Mouse (Mus musculus) heart, adult 11 months (tissue): Measurements from ENCODE around the gene Tbk1.

Experiments used
- DNase-seq: peaks from one replicate; pipeline ENCODE4 v3.0.0; 2022

The Tbk1 gene

DNA sequence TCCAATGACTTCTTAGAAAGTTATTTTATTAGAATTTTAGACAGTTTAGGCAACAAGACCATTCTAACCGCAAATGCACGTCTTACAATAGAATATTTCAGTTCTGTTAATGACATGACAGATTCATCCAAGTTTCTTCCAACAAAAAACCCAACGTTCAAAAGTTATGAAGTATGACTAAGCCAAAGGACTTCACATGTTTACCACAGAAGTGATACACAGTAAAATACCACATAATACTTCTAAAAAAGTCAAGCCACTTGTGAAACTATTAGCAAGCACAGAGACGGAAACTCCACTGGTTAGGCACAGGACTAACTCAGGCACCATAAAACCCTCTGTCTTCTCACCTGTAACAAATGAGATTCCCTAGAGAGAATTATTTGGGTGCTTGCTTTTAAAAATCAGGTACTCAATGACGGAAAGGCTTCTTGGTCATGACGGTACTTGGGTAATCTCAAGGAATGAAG lies 819 bp upstream of the Tbk1 start:
- no peak for DNase-seq

DNA sequence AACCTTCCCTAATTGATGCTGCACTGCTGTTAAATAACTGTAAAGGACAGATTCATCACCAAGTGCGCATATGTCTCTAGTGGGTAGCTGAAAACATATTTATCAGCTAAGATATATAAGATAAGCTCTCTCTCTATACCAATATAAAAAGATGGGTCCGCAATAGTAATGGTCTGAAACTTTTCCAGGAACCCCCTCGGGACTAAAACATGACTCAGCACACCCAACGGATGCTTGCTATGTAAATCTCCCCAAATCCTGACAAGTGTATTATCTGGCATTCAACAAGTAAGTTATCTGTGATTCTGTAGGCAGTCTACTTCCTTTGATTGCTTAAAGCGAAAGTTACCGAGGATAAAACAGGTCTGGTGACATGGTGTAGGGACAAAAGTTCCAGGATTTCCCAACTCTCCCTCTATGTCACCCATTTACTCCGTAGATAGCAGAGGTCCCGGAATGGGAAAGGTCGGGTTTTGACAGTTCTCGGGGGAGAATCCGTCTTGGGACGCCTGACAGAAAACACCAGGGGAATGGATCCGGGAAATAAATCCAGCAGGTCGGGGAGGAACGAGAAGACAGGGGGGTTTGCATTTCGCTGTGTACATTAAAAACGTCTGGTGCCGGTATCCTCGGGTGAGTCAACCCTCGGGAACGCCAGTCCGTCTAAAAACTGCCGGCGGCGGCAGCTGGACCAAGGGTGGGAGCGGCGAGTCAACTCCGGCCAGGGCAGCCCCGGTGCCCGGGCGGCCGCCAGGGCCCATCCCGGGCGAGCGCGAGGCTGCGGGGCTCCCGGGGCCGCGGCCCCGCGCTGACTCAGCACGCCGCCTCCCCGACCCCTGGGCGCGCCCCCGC lies 570 bp downstream of the Tbk1 start:
- DNase-seq, result no peak

DNA sequence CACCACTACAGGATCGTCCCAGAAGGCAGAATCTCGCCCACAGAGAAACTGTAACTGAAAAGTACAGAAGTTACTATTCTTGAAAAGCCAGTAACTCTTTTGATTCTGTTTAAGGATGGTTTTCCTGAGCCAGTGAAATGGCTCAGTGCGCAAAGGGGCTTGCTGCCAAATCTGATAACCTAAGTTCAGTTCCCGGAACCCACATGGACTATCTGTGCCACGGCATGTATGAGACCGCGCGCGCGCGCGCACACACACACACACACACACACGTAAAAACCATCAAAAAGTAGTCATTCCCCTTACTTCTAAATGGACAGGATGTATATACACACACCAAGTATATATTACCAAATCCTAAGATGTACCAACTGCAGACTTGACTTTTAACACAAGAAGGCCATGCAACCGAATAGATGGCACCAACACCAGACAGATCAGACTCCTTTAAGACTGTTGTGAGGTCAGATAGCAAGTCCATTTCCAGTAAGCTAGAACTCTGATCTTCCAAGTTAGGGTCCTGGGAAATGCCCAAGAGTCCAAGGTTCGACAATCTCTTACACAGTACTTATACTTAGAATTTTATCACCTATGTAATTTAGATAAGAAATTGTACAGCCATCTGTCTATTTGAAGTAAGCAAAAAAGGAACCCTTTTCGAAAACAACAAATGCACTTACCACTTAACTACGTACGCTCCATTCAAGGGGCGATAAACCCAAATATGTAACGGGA lies 1.4 kb downstream of the Tbk1 start:
- peak; percentile 74 for DNase-seq

DNA sequence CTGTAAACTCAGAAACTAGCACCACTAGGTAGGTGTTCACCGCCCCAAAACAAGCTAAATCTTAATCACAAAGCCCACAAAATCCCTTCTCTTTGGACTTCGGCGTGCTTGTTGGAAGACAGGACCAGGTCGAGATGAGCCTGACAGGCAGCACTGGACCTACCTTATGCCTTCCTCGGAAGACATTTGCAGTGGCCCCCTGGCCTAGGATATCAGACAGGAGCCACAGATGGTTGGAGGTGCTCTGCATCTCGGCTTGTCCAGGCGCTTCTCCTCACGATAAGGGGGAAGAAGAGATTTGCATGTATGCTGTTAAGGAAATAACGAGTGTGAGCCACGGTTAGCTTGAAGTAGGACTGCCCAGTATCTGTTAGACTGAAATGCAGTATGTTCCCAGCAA lies 2.6 kb downstream of the Tbk1 start:
- peak; percentile 85 for DNase-seq

DNA sequence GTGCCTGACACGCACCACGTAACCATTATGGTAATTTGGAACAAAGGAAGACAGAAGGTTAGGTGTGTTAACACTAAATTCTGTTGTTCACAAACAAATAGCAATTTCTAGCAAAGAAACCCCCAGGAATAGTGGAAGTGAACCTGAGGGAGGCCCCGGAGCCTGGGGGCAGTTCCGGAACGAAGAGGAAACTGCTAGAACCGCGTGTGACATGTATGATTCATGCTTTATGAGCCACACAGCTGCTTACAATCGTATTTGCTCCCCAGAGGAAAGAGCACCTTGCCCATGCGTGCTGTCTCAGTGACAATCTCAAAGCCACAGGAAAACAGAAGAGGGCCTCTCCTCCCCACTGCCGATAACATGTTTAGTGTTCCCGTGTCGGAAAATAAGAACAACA lies 3.6 kb downstream of the Tbk1 start:
- DNase-seq, result no peak

DNA sequence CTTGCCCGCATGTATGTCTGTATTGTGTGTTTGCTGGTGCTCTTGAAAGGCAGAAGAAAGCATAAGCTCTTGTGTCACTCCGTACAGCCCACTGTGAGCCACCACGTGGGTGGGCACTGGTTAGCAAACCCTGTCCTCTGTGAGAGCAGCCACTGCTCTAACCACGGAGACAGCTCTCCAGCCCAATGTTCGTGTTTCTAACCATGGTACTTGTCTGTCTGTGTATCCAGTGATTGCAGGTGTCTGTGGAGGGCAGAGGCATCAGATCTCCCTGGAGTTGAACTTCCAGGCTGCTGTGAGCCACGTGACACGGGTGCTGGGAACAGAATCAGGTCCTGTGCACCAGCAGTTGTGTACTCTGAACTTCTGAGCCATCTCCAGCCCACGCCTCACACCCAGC lies 4.3 kb downstream of the Tbk1 start:
- DNase-seq, result peak; percentile 82

DNA sequence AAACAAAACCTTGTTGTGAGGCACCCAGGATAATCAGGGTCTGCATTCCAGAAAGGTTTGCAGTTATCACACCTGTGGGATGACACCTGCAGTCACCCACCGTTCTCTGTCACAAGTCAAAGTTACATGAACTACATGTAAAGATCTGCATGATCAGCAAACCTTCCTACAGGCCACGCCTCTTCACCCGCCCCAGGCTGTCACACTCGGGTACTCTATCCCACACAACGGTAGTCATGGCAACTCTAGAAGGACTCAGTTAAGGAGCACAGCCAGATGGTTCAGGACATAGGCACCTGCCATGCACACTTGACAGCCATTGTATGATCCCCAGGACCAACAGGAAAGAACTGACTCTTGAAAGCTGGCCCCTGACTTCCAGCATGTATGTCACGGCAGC lies 5.2 kb downstream of the Tbk1 start:
- peak; percentile 83 for DNase-seq

DNA sequence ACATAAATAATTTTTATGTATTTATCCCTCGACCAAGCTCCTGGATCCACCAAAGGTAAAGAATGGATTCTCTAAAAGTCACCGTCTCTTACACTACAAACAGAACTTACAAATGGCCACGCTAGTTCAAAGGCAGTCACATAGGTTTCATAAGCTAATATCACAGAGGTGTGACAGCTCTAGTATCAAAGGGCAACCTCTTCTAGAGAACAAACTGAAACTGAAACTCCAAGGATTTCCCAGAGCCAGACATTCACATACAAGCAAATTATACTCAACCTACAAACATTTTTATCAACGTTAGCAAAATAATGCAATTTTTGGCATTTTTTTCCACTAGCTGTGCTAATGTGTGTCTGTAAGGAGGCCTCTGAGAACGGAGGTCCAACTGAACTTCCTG lies 6.2 kb downstream of the Tbk1 start:
- peak; percentile 1 for DNase-seq

DNA sequence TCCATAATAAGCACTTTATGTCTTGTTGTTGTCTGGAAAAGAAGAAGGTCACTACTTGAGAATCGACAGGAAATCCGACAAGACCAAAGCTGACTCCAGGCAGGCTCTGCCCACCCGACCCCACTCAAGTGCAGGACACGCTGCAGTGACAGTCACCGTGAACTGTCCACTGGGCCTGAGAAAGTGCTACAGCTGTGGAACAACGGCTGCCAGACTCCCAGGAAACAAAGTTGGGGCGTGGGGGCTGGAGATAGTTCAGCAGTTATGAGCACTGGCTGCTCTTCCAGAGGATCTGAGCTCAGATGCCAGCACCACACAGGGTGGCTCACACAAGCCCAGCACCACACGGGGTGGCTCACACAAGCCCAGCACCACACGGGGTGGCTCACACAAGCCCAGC lies 10.2 kb downstream of the Tbk1 start:
- peak; percentile 66 for DNase-seq

DNA sequence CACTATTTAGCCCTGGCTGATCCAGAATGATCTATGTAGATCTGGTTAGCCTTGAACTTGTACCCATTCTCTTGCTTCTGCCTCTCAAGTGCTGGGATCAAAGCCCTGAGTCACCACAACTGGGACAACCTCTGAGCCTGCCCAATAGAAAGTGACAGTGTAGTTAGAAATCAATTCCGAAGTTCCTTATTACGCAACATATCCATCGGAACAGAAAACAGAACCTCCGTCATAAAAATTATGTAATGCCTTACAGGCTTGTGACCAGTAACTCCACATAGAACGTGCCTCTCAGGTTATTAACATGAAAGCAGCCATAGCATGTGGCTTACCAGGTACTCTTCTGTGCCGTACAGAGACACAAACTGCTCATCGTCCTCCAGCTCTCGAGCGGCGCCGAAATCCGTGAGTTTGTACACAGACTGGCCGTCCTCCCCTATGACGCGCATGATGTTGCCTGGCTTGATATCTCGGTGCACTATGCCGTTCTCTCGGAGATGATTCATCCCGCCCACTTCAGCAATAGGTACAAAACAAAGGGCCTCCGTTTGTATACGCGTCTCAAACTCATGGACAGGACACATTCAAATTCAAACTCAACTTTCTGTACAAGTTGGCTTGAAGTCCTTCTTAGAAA lies 15.0 kb downstream of the Tbk1 start:
- peak; percentile 82 for DNase-seq

DNA sequence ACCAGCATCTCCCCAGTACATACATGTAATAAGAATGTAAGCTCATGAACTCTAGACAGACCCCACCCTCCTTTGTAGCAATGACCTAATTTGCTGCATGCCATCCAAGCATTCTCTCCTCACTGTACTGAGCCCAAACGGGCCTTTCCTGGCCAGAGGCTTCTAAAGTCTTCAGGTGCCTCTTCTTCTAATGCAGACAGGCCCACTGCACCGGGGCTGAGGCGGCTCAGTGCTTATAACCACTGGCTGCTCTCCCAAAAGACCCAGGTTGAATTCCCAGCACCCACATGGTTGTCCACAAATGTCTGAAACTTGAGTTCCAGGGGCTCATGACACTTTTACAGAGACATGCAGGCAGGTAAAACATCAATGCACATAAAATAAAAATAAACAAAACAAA lies 15.6 kb downstream of the Tbk1 start:
- peak; percentile 82 for DNase-seq

DNA sequence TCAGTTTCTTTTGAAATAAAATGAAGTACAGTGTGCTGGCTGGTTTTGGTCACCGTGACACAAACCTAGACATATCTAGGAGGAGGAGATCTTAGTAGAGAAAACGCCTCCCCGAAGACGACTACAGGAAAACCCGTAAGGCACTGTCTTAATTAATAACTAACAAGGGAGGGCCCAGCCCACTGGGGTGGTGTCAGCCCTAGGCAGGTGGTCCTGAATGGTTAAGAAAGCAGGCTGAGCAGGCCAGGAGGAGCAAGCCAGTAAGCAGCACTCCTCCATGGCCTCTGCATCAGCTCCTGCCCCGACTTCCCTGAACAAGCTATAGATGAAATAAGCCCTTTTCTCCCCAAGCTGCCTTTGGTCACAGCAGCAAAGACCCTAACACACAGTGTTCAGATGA lies 16.8 kb downstream of the Tbk1 start:
- peak; percentile 82 for DNase-seq

DNA sequence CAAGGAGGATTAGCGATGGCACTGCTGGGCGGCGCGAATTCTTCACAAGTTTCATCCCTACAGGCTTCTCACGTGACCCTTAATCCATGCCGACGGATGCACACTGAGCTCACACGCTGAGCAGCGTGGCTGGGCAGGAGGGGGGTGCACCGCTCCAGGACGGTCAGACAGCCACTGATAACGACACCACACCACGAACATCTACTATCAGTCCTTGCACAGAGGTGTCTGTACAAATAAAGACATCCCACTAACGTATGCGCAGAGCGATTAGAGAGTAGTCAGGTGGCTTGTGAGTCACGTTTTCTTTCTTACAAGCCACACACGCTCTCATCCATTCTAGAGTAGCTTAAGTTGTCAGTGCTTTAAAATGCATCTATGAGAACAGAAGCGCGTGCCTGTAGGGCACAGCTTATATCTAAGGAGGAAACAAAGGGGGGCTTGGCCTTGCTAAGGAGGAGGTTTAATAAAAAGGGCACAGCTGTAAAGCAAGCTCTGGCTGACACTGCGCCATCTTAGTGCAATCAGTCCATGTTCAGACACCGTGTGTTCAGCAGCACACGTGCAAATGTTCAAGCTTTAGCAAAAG lies 17.5 kb downstream of the Tbk1 start:
- peak; percentile 76 for DNase-seq

DNA sequence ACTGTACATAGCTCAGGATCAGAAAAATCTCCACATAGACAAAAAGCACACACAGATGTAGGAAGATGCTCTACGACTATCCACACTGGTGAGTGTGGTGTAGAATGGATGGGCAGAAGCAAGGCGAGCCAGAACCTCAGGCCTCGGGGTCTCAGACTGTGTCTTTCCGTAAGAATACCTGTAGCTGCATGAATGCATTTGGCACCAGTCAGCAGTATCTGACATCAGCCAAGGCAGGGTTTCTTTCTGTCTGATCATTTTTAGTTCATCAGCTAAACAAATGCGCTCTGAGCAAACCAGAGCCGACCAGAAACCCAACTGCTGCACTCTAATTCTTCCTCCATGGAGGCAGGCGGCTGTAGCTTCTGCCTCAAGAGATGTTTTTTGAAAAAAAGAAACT lies 18.1 kb downstream of the Tbk1 start:
- peak; percentile 76 for DNase-seq

DNA sequence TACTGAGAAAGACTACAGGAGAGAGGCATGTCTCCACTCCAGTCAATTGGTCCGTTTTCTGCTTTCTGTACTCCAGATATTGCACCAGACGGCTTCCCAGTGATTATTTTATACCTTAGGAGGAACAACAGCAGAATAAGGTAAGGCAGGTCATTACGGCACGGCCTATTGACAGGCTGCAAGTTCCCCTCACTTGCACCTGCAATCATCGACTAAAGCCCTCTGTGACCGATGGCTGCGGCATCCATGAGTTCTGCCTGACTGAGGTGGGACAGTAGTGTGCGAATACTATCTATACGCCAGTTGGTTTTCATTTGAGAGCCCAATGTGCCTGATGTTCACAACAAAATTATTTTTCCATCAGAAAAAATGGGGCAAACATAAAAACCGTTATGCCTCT lies 18.6 kb downstream of the Tbk1 start:
- peak; percentile 78 for DNase-seq

DNA sequence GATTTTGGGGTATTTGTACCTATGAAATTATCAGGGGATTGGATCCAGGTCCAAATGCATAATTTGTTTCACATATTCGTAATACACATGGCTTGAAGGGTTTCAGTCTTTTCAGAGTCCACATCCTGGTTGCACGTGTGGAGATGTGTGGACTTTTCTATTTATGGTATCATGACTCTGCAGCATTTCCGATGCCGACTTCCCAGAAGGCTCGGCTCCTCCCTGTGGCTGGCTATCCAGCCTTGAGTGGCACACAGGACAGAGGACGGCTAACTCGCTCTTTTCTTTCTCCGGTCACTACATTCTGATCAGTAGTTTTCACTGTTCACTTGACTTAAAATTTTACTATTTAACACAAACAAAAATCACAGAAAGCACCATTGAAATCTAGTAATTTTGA lies 22.1 kb downstream of the Tbk1 start:
- DNase-seq, result no peak

DNA sequence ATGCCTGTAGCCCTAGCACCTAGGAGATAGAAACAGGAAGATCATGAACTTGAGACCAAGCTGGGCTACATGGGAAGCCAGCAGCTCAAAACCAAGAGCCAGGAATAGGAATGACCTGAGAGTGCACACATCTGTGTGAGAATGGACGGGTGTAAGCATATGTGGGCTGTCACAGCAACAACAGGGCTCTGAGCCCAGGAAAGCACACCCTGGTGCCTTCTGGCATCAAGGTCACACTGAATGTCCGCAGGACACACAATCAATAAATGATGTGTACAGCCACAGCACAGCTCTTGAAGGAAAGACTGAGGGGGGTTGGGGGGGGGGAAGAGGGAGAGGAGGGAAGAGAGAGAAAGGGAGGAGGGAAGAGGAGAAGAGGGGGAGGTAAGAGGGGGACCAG lies 28.4 kb downstream of the Tbk1 start:
- DNase-seq, result no peak

DNA sequence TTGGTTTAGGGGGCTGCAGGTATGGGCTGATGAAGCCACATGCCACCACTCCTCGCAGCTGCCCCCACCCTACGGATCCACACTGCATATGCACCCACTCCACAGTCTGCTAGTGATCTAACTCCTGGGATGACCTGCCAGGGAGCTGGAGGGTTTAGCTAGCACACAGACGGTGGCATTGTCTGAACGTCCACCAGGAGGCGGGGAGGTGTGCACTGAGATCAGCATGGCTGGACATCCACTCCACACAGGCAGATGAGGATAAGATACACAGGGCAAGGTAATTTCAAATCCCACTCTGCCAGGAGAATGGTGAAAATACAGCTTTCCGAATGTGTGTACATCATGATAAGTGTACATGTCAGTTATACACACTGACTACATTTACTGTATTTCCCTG lies 30.3 kb downstream of the Tbk1 start:
- DNase-seq, result peak; percentile 84

DNA sequence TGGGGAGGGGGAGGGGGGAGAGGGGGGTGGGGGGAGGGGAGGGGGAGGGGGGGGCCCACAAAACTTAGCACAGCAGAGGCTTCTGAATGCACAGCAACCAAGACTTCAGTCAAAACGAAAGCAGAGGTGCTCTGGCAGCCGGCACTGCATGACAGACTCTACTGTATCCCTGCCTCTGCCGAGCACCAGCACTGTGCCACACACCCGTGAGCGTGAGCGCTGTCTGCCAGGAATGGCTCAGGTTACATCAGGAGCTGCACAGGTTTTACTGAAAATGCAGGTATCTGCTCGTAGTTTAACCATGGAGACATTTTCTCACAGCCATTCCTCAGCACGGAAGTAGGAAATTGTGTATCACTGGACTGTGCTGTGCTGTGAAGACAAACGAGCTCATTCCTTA lies 36.3 kb downstream of the Tbk1 start:
- DNase-seq, result no peak

DNA sequence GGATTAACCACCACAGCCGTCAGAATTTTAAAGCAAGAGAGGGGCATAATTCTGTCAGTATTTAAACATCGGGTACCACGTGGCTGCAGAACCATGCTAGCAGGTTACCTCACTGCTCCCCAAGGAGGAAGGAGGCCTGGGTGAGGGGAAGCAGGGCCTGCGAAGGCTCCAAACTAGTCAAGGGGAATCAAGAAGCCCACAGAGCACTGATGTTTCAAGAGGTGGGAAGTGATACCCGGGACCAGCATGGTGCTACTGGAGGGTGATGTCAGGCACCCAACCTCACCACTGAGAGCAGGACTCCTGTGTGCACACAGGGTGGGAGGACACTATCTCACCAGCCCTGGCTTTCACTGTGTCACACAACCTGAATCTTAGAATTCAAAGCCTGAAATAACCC lies 36.9 kb downstream of the Tbk1 start:
- DNase-seq, result no peak

DNA sequence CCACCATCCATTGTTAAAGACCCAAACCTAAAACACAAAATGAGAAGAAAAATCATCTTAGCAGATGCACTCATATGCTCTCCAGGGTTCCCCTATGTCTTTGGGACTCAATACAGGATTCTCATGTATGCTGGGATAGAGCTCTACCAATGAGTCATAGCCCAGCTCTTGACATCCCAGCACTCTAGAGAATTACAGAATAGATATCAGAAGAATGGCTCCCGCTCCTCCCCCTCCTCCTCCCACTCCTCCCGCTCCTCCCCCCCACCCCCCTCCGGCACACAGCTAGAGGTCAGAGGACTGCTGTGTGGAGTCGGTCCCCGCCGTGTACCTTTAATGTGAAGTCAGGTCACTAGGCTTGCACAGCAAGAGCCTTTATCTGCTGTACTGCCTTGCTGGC lies 39.4 kb downstream of the Tbk1 start:
- no peak for DNase-seq

DNA sequence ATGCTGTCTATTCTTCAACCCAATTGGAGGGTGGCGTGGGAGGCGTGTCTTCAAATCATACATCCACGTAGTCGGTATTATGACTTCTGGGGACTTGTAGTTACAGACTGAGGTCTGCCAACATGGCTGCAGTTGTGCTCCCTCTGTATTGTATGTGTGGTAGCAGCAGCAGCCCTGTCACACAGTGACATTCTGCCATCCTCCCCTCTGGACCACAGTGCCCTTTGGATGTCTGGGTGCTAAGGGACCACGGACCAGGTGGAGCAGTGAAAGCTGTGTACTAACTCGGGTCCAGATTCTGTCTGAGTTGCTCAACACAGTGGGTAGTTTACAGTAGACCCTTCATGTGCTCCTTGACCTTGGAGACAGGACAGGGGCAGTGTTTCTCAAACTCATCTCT lies 43.0 kb downstream of the Tbk1 start:
- no peak for DNase-seq

DNA sequence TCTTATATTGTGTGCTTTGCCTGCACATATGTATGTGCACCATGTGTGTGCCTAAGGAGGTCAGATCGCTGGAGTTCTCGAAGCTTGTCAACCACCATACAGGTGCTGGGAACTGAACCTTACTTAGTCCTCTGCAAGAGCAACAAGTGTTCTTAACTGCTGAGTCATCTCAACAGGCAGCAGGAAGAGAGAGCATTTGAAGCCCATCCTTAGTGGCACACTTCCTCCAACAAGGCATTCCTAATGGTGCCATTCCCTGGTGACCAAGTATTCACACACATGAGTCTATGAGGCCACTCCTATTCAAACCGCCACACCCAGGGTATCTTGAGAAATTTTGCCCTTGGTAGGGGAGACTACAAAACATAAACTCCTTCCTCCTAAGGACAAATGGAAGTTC lies 44.4 kb downstream of the Tbk1 start:
- no peak for DNase-seq

DNA sequence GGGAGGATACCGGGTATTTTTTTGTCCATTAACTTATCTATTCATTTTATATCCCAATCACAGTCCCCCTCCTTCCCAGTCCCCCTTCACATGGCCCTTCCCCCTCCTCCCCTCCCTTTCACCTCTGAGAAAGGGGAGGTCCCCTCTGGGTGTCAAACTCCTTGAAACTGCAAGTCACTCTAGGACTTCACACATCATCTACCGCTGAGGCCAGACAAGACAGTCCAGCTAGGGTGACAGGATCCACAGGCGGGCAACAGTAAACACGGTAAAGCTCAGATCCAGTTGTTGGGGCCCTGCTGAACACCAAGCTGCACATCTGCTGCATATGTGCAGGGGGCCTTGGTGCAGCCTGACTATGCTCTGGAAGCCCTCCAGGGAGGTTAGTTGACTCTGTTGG lies 51.6 kb downstream of the Tbk1 start:
- no peak for DNase-seq
